Mouse (Mus musculus): ENCODE measurements around the gene Sde2. TPM values are rescaled to one million over a fixed set of nuclear protein-coding genes. Genes with fewer than 3 reads are reported as not detected.

The Sde2 gene
- total RNA-seq, 2 experiments from 2014 or later: 20.6 to 23.4 TPM

GRCm38 (mm10) chr1:180917053-180917452 is 66.1 kb downstream of the Sde2 start:
- DNase-seq (ENCODE audit: extremely low spot score in 1 of 2, low spot score in 1 of 2): no peak

Other genes starting within 250 kb of the Sde2 start
- gene Lin9, start 210.0 kb upstream of the Sde2 start, total RNA-seq (2021): 1 to 10 TPM; 4.6 TPM
- not detected for gene Mixl1, start 154.1 kb upstream of the Sde2 start, total RNA-seq (2021)
- 10 to 100 TPM; 32.7 to 34.9 TPM for gene Acbd3, start 125.1 kb upstream of the Sde2 start, total RNA-seq (2021)
- 100 to 1,000 TPM; 388 to 399 TPM for gene H3f3a, start 37.2 kb upstream of the Sde2 start, total RNA-seq (2021)
- gene Lefty2, start 42.0 kb downstream of the Sde2 start, total RNA-seq (2021): 1 to 10 TPM; 3.0 to 4.2 TPM
- gene Pycr2, start 53.2 kb downstream of the Sde2 start, total RNA-seq (2021): 10 to 100 TPM; 40.0 to 48.0 TPM
- 10 to 100 TPM; 11.2 to 12.4 TPM for gene Lefty1, start 83.9 kb downstream of the Sde2 start, total RNA-seq (2021)
- gene Tmem63a, start 91.2 kb downstream of the Sde2 start, total RNA-seq (2021): 10 to 100 TPM; 18.7 to 18.9 TPM
- 10 to 100 TPM; 26.8 to 31.2 TPM for gene Ephx1, start 169.8 kb downstream of the Sde2 start, total RNA-seq (2021)
- under 1 TPM in 1 of 2 experiments, not detected in 1; 0.15 TPM for gene 9130409I23Rik, start 200.1 kb downstream of the Sde2 start, total RNA-seq (2021)